Mouse (Mus musculus) liver, postnatal 0 days (tissue): Measurements from ENCODE around the gene Eml2.

Source experiments
- CTCF ChIP-seq: sonication (generic); IDR thresholded peaks from 2 replicates; pipeline ENCODE4 v1.5.1; 2016; ENCODE audit warnings: antibody characterized with exemption, low read depth
- EP300 ChIP-seq: IDR thresholded peaks from 2 replicates; pipeline ENCODE4 v1.6.1; 2016; ENCODE audit warnings: antibody characterized with exemption, low read depth, mild to moderate bottlenecking

- TF ChIP-seq CTCF (no peak; the same call in 1 of the 2 replicates), EP300 (no peak)
Measured at GRCm38 (mm10) chr7:19226817-19227797, 50.9 kb downstream of the Eml2 start.
